Mouse (Mus musculus) forebrain, postnatal 0 days (tissue): ENCODE measurements around the gene Fbxl19. TPM values are rescaled to one million over a fixed set of nuclear protein-coding genes. Genes with fewer than 3 reads are reported as not detected.

ENCODE experiments used
- ATAC-seq: fragments of 200-750 bp; cut with Nextera tagmentation; 2 replicates; pipeline ENCODE4 v1.8.0; 2017; ENCODE audit warnings: mild to moderate bottlenecking, moderate library complexity
- DNase-seq: peaks from one replicate; pipeline ENCODE4 v3.0.0-alpha.2; 2015
- H3K27ac ChIP-seq: fragments of 300-500 bp; sonication (generic); 2 replicates; pipeline ENCODE4 v1.5.1; 2014; ENCODE audit warnings: low read depth, mild to moderate bottlenecking, antibody characterized with exemption, low read length, moderate library complexity, mixed read lengths
- H3K27me3 ChIP-seq: fragments of 300-500 bp; sonication (generic); 2 replicates; pipeline ENCODE4 v1.6.1; 2014; ENCODE audit warnings: mild to moderate bottlenecking, low read length, mixed read lengths; ENCODE audit not compliant: insufficient read depth
- H3K36me3 ChIP-seq: fragments of 300-500 bp; sonication (generic); 2 replicates; pipeline ENCODE4 v1.6.1; 2014; ENCODE audit warnings: mild to moderate bottlenecking, moderate library complexity; ENCODE audit not compliant: insufficient read depth
- H3K4me1 ChIP-seq: fragments of 300-500 bp; sonication (generic); 2 replicates; pipeline ENCODE4 v1.6.1; 2014; ENCODE audit warnings: antibody characterized with exemption; ENCODE audit not compliant: insufficient read depth
- H3K4me2 ChIP-seq: fragments of 300-500 bp; sonication (generic); 2 replicates; pipeline ENCODE4 v1.6.1; 2014; ENCODE audit warnings: low read depth, mild to moderate bottlenecking, moderate library complexity
- H3K4me3 ChIP-seq: fragments of 300-500 bp; sonication (generic); 2 replicates; pipeline ENCODE4 v1.5.1; 2014; ENCODE audit warnings: low read depth, low read length, mixed read lengths
- H3K9ac ChIP-seq: fragments of 300-500 bp; sonication (generic); 2 replicates; pipeline ENCODE4 v1.6.1; 2014; ENCODE audit warnings: mild to moderate bottlenecking
- H3K9me3 ChIP-seq: fragments of 300-500 bp; sonication (generic); 2 replicates; pipeline ENCODE4 v1.6.1; 2016; ENCODE audit warnings: low read length
- CTCF ChIP-seq: sonication (generic); IDR thresholded peaks from 2 replicates; pipeline ENCODE4 v1.5.1; 2016; ENCODE audit warnings: antibody characterized with exemption, control low read depth, low read depth
- WGBS: fragments of 180-500 bp; shearing (Covaris S2); extraction: QIAGEN DNeasy Blood & Tissue Kit; methylation state at CpG from one replicate; pipeline ENCODE4 v1.1.7; 2014; 5-methylcytosine and 5-hydroxymethylcytosine counted together
- polyA plus RNA-seq: library from polyadenylated mRNA; unstranded; fragments of >200 nt; fragmentation: Nextera tagmentation; extraction: Ambion mirVana; gene quantifications from 2 replicates; pipeline ENCODE4 v1.2.1, GENCODE M21; 2015
- total RNA-seq: library from RNA; depleted of rRNA; stranded (reverse); fragments of >200 nt; gene quantifications from 2 replicates; pipeline ENCODE4 v1.2.3, GENCODE M21; 2014

Gene Fbxl19
- total and polyA plus RNA-seq, 2 experiments from 2014 or later, result 6.9 to 178 TPM

DNA sequence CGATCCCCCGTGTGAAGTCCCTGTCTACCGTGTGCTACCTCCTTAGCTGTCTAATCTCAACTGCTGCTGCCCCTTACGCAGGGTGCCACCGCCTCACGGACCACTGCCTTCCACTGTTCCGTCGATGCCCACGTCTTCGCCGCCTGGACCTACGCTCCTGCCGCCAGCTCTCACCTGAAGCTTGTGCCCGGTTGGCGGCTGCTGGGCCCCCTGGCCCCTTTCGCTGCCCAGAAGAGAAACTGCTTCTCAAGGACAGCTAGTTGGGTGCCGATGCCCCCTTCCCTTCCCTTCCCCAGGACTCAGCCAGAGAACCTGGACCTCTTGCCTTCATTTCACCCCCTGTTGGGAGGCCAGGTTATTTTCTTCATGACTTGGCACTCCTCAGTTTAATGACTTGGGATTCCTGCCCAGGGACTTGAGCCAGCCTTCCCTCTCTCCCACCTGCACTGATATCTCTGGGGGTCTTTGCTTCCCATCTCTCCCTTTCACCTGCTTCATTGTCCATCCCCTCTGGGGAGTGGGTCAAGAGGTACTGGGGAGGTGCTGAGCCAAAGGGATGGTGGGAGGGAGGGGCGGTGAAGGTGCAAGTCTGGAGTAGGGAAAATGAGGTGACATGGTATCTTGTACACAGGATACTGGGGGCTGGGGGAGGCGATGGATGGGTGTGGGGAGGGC lies 23.5 kb downstream of the Fbxl19 start:
- no peak for DNase-seq
- Histone ChIP-seq H3K27ac (peak overlapping the region; percentile 79), H3K4me1 (peaks cover 7% of the 10 kb centered on the region), H3K4me3 (no peak overlapping the region), H3K9me3 (no peaks in the 10 kb centered on the region), H3K27me3 (no peaks in the 10 kb centered on the region), H3K4me2 (no peak overlapping the region), H3K9ac (no peak overlapping the region), H3K36me3 (peaks cover 51% of the 10 kb centered on the region)
- 90% methylated on average over 19 of the region's 19 CpGs for WGBS
- no peak for TF ChIP-seq CTCF
- ATAC-seq, result no peak

- Histone ChIP-seq H3K9me3 (no peaks in the 10 kb centered on the region), H3K4me1 (peaks cover 7% of the 10 kb centered on the region), H3K4me2 (peak overlapping the region; percentile 69; the same call in 1 of the 2 replicates), H3K9ac (no peak overlapping the region), H3K4me3 (no peak overlapping the region), H3K27me3 (no peaks in the 10 kb centered on the region), H3K36me3 (peaks cover 47% of the 10 kb centered on the region), H3K27ac (peak overlapping the region; percentile 79)
- peak; percentile 42 for TF ChIP-seq CTCF
- ATAC-seq (no peak), DNase-seq (no peak)
- WGBS, result 42% methylated on average over 13 of the region's 13 CpGs
Observed at GRCm38 (mm10) chr7:127768346-127768996, 24.1 kb downstream of the Fbxl19 start.

GRCm38 (mm10) chr7:127768997-127769593 lies 24.8 kb downstream of the Fbxl19 start:
- DNase-seq, result peak; percentile 96
- WGBS, result 2% methylated on average over 15 of the region's 16 CpGs
- ATAC-seq, result peak; percentile 95
- Histone ChIP-seq H3K4me3 (peak overlapping the region; percentile 47), H3K4me1 (peaks cover 7% of the 10 kb centered on the region), H3K27me3 (no peaks in the 10 kb centered on the region), H3K4me2 (peak overlapping the region; percentile 69), H3K9ac (peak overlapping the region; percentile 62), H3K9me3 (no peaks in the 10 kb centered on the region), H3K36me3 (peaks cover 41% of the 10 kb centered on the region), H3K27ac (peak overlapping the region; percentile 85)
- TF ChIP-seq CTCF, result no peak

GRCm38 (mm10) chr7:127769651-127770038 lies 25.3 kb downstream of the Fbxl19 start, which contains the start of gene Orai3:
Gene Orai3 (plus strand): TSS chr7:127769815.
- no peak for TF ChIP-seq CTCF
- 3% methylated on average over 24 of the region's 24 CpGs for WGBS
- no peaks in the 10 kb centered on the region for H3K27me3 ChIP-seq
- peak; percentile 62 for ATAC-seq
- peaks cover 7% of the 10 kb centered on the region for H3K4me1 ChIP-seq
- peaks cover 35% of the 10 kb centered on the region for H3K36me3 ChIP-seq
- no peaks in the 10 kb centered on the region for H3K9me3 ChIP-seq
- H3K27ac ChIP-seq, result peak within 1 kb of the TSS; percentile 85
- H3K4me3 ChIP-seq, result peak within 1 kb of the TSS; percentile 47
- DNase-seq, result peak; percentile 77
- H3K9ac ChIP-seq, result peak within 1 kb of the TSS; percentile 62
- H3K4me2 ChIP-seq, result peak within 1 kb of the TSS; percentile 69

- H3K36me3 ChIP-seq, result peaks cover 29% of the 10 kb centered on the region
- TF ChIP-seq CTCF, result no peak
- WGBS, result 8% methylated on average over 27 of the region's 27 CpGs
- H3K9ac ChIP-seq, result peak overlapping the region; percentile 62
- peak overlapping the region; percentile 69 for H3K4me2 ChIP-seq
- H3K4me1 ChIP-seq, result peaks cover 7% of the 10 kb centered on the region
- H3K9me3 ChIP-seq, result no peaks in the 10 kb centered on the region
- ATAC-seq, result 0 out of 2 replicates have a peak, but pooled peaks have one; percentile 6
- H3K4me3 ChIP-seq, result peak overlapping the region; percentile 47
- H3K27ac ChIP-seq, result peak overlapping the region; percentile 85
- H3K27me3 ChIP-seq, result no peaks in the 10 kb centered on the region
- DNase-seq, result peak; percentile 35
Observed at GRCm38 (mm10) chr7:127770039-127770905, 25.9 kb downstream of the Fbxl19 start.

DNA sequence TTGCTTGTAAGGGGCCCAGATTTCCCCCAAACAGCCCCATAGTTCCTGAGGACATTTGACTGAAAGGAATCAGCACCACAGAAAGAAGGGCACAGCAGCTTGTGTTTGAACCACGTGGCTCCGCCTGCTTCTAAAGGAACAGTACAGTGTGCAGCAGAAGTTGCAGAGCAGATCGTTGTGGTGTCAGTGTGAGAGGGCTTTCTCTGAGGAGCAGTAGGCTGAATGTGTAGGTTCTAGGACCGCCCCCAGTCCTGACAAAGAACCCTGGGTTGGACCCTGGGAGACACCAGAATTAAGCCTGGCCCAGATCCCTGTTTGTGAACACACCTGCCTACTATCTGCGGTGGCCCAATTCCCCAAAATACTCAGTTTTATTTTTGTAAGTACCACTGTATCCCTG lies 26.9 kb downstream of the Fbxl19 start:
- no peaks in the 10 kb centered on the region for H3K9me3 ChIP-seq
- peaks cover 7% of the 10 kb centered on the region for H3K4me1 ChIP-seq
- H3K27me3 ChIP-seq, result no peaks in the 10 kb centered on the region
- peak; percentile 18 for DNase-seq
- no peak overlapping the region for H3K4me2 ChIP-seq
- WGBS, result 64% methylated on average over 5 of the region's 5 CpGs
- no peak for ATAC-seq
- H3K9ac ChIP-seq, result no peak overlapping the region
- no peak overlapping the region for H3K4me3 ChIP-seq
- H3K27ac ChIP-seq, result no peak overlapping the region
- no peak for TF ChIP-seq CTCF
- peaks cover 19% of the 10 kb centered on the region for H3K36me3 ChIP-seq
